Mouse (Mus musculus) gonadal fat pad, adult 2 months (tissue): ENCODE results near the gene Nr1i2. TPM values are rescaled to one million over a fixed set of nuclear protein-coding genes. Genes with fewer than 3 reads are reported as not detected.

ENCODE experiments used
- polyA plus RNA-seq: library from polyadenylated mRNA; depleted of rRNA; stranded (reverse); fragments of >200 nt; gene quantifications from 2 replicates; pipeline ENCODE4 v1.2.3, GENCODE M21; 2012; rRNA removed

Nr1i2 gene
- polyA plus RNA-seq, 1 experiment, result 0.08 TPM

Other genes starting within 250 kb of the Nr1i2 start
- 16.7 and 22.8 TPM in 2 replicates for gene Gsk3b, start 205.8 kb downstream of the Nr1i2 start, polyA plus RNA-seq
- gene Maats1, start 47.3 kb upstream of the Nr1i2 start, polyA plus RNA-seq, result 0.24 and 0.98 TPM in 2 replicates
- gene Cox17, start 52.2 kb upstream of the Nr1i2 start, polyA plus RNA-seq, result 90.6 and 118 TPM in 2 replicates
- not detected in 2 replicates for gene Gm21987, start 52.2 kb upstream of the Nr1i2 start, polyA plus RNA-seq
- gene Popdc2, start 67.4 kb upstream of the Nr1i2 start, polyA plus RNA-seq, result 10.6 and 12.4 TPM in 2 replicates
- 18.2 and 19.5 TPM in 2 replicates for gene Pla1a, start 138.3 kb upstream of the Nr1i2 start, polyA plus RNA-seq
- 19.7 and 22.9 TPM in 2 replicates for gene Adprh, start 157.9 kb upstream of the Nr1i2 start, polyA plus RNA-seq
- 0.51 and 1.1 TPM in 2 replicates for gene Cd80, start 160.7 kb upstream of the Nr1i2 start, polyA plus RNA-seq
- 11.5 and 13.3 TPM in 2 replicates for gene Timmdc1, start 227.8 kb upstream of the Nr1i2 start, polyA plus RNA-seq